Mouse (Mus musculus): ENCODE measurements around the gene Sipa1l1. TPM values are rescaled to one million over a fixed set of nuclear protein-coding genes. Genes with fewer than 3 reads are reported as not detected.

Gene Sipa1l1
- polyA plus RNA-seq, 1 experiment from 2014 or later: 39.8 TPM

DNA sequence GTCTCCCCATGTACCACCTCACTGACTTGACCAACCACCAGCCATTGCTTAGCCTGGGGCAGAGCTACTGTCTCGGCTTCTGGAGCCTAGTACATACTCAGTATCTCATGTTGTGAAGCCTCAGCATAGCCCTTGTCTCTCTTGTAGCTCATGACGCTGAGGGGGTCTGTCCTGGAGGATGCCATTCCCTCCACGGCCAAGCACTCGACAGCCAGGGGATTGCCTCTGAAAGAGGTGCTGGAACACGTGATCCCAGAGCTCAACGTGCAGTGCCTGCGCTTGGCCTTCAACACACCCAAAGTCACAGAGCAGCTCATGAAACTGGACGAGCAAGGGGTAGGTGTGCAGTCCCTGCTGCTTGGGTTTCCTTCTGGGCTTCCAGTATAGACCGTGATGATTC is 193.7 kb downstream of the Sipa1l1 start:
- H3K4me1 ChIP-seq: no peaks in the 10 kb centered on the region
- H3K36me3 ChIP-seq: peaks cover 20% of the 10 kb centered on the region
- no peak overlapping the region for H3K9ac ChIP-seq
- H3K9me3 ChIP-seq (replicated peaks): no peaks in the 10 kb centered on the region
- H3K27ac ChIP-seq: no peak overlapping the region
- no peak overlapping the region for H3K4me3 ChIP-seq (replicated peaks)
- no peaks in the 10 kb centered on the region for H3K27me3 ChIP-seq
- H3K4me2 ChIP-seq: no peak overlapping the region
- no peak for ATAC-seq (replicated peaks; ENCODE audit: low FRiP score)
- 92% methylated on average over 9 of the region's 9 CpGs for WGBS

DNA sequence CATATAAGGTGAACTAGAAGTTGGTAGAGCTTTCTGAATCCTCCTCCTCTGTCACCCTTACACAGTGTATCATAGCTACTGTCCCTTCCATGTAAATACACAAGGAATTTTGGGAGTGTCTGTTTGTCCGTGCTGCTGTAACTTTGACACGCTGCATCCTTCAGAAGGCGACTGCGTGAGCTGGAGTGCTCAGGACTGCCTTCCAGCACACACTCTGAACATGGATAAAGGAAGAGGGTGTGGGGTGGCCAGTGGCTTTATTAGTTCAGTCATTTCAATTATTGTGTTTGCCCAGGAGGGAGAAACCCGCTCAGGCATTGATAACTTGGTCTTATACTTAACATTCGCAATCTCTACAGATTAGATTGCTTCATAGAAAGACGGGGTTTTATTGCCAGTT is 195.1 kb downstream of the Sipa1l1 start:
- Histone ChIP-seq H3K4me2 (no peak overlapping the region), H3K27ac (no peak overlapping the region), H3K9me3 (replicated peaks) (no peaks in the 10 kb centered on the region), H3K4me1 (no peaks in the 10 kb centered on the region), H3K27me3 (no peaks in the 10 kb centered on the region), H3K4me3 (replicated peaks) (no peak overlapping the region), H3K9ac (no peak overlapping the region), H3K36me3 (peaks cover 9% of the 10 kb centered on the region; the same call in 1 of the 2 replicates)
- no peak for ATAC-seq (replicated peaks; ENCODE audit: low FRiP score)
- whole genome bisulfite sequencing: 80% methylated on average over 7 of the region's 7 CpGs

DNA sequence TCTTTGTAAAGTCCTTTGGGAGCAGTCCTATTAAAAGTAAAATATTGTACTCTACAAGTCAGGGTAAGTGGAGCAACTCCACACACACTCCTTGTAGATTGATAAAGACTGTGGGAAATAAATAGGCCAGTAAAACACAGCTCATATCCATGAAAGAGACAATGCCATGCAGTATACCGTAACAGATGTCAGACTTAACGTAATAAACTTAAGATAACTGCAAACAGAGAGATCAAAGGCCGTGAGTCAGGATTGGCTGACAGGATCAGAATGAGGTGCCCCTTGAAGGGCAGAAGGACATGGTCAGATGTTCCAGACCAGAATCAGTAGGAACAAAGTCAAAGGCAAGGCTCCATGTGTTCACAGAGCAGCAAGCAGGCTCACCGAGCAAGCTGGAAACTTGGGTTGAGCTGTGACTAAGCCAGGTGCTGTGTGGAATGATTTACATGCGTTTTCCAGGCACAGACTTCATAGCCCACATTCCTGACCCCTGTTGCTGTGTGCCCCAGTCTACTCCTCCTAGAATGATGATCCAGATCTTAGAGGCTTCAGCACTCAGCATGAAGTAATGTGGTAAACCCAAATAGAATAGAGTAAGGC is 196.3 kb downstream of the Sipa1l1 start:
- Histone ChIP-seq H3K4me3 (replicated peaks) (no peak overlapping the region), H3K27ac (no peak overlapping the region), H3K9ac (no peak overlapping the region), H3K27me3 (no peaks in the 10 kb centered on the region), H3K9me3 (replicated peaks) (no peaks in the 10 kb centered on the region), H3K4me2 (no peak overlapping the region), H3K4me1 (no peaks in the 10 kb centered on the region), H3K36me3 (peaks cover 9% of the 10 kb centered on the region; the same call in 1 of the 2 replicates)
- 57% methylated on average over 5 of the region's 5 CpGs for WGBS
- ATAC-seq (replicated peaks; ENCODE audit: low FRiP score): no peak

DNA sequence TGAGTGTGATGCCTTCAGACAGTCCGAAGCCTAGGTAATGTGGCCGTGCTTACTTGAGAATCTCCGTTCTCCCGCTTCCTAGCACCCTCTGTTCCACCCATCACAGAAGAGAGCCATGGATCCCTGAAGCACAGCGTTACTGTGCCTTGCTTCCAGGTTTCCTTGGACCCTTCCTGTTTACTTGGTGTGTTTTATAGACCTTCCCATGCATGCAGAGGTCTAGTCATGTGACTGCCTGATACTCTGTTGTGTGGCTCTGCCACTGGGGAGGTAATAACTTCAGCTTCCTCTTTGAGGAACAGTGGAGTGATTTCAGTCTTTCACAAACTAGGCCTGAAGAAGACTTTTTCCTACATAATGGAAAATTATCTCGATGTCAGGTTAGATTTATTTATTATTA is 197.6 kb downstream of the Sipa1l1 start:
- 88% methylated on average over 6 of the region's 6 CpGs for WGBS
- no peak overlapping the region for H3K9ac ChIP-seq
- H3K9me3 ChIP-seq (replicated peaks): no peaks in the 10 kb centered on the region
- H3K36me3 ChIP-seq: peaks cover 7% of the 10 kb centered on the region; the same call in 1 of the 2 replicates
- H3K27me3 ChIP-seq: no peaks in the 10 kb centered on the region
- no peak overlapping the region for H3K27ac ChIP-seq
- ATAC-seq (replicated peaks; ENCODE audit: low FRiP score): no peak
- no peak overlapping the region for H3K4me3 ChIP-seq (replicated peaks)
- no peak overlapping the region for H3K4me2 ChIP-seq
- H3K4me1 ChIP-seq: no peaks in the 10 kb centered on the region

DNA sequence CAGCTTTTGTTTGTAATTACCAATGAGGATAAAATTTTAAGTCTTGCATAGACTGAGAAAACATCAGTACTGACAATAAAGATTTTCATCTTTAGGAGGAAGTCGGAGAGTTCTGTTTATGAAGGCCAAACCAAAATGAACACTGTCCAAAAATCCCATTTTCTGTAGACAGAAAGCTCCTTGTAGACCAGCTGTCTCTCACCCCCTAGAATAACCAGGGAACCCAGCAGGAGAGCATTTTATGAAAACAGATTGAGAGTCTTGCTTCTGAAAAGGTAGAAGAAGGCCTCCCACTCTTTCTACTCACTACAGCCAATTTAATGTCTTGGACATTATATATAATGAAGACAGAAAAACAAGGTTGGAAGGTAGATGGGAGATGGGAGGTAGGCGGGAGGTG is 198.2 kb downstream of the Sipa1l1 start:
- ATAC-seq (replicated peaks; ENCODE audit: low FRiP score): no peak
- WGBS: 93% methylated on average over 2 of the region's 2 CpGs
- H3K27ac ChIP-seq: no peak overlapping the region

DNA sequence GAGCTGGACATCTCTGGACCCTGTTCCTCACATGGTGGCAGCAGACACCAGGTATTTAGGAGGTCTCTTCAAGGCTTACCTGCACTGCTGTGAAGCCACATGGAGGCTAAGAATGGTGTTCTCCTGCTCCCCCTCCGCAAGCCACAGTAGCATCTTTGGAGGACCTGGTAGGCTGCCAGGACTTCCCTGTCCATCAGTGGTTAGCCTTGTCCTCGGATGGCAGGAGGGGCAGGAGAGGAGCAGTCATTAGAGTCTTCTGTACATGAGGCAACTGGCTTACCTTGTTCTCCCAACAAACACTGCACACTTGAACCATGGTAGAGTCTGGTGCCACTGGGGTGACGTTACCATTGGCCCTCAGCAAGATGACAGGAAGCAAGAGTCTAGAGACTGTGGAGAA is 198.9 kb downstream of the Sipa1l1 start:
- 89% methylated on average over 3 of the region's 3 CpGs for WGBS
- ATAC-seq (replicated peaks; ENCODE audit: low FRiP score): no peak
- H3K9ac ChIP-seq: no peak overlapping the region
- no peak overlapping the region for H3K27ac ChIP-seq
- H3K4me3 ChIP-seq (replicated peaks): no peak overlapping the region
- H3K4me1 ChIP-seq: no peaks in the 10 kb centered on the region
- H3K27me3 ChIP-seq: no peaks in the 10 kb centered on the region
- H3K9me3 ChIP-seq (replicated peaks): no peaks in the 10 kb centered on the region
- H3K36me3 ChIP-seq: peaks cover 3% of the 10 kb centered on the region; the same call in 1 of the 2 replicates
- no peak overlapping the region for H3K4me2 ChIP-seq

More for the DNA sequence above, 198.2 kb downstream of the Sipa1l1 start:
- Histone ChIP-seq H3K4me3 (replicated peaks) (no peak overlapping the region), H3K4me2 (no peak overlapping the region), H3K9me3 (replicated peaks) (no peaks in the 10 kb centered on the region), H3K27me3 (no peaks in the 10 kb centered on the region), H3K4me1 (no peaks in the 10 kb centered on the region), H3K36me3 (peaks cover 7% of the 10 kb centered on the region; the same call in 1 of the 2 replicates), H3K9ac (no peak overlapping the region)

DNA sequence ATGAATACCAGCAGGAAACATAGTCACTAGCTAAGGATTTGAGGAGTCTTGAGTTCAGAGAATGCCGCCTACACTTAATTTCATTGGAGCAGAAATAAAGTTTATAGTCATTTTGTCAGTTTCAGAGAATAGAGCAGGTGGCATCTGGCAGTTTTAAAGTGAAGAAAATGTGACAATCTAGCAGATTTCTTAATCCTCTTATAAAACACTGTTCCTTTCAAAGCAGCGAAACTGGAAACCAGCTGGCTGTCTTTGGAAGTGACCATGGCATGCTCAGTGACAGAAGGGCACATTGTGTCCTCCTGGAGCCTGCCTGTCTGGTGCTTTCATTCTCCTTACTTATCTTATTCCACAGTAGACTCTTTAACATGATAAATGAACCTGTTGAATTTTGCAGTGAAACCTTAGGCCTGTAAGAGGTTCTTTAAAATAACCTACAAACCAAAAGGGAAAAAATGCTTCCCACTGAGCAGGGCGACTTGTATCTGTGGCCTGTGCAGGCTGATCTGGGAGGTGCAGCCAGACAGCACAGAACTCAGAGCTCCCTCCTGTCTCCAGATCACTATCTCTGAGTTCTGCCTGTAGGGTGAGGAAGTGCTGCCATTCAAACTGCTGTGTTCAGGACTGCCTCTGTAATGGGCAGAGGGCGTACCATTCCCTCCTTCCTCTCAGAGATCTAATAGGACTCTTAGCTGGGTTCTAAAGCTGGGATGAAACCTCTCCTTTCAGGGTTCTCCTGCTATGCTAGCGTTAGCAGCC is 200.5 kb downstream of the Sipa1l1 start:
- 0 out of 2 replicates have a peak, but pooled peaks cover 4% of the 10 kb centered on the region for H3K4me1 ChIP-seq
- H3K9ac ChIP-seq: no peak overlapping the region
- H3K4me3 ChIP-seq (replicated peaks): no peak overlapping the region
- H3K27me3 ChIP-seq: no peaks in the 10 kb centered on the region
- ATAC-seq (replicated peaks; ENCODE audit: low FRiP score): no peak
- 0 out of 2 replicates have a peak overlapping the region, but pooled peaks have one; percentile 25 for H3K27ac ChIP-seq
- 65% methylated on average over 5 of the region's 5 CpGs for WGBS
- no peaks in the 10 kb centered on the region for H3K9me3 ChIP-seq (replicated peaks)
- no peak overlapping the region for H3K4me2 ChIP-seq
- H3K36me3 ChIP-seq: peaks cover 5% of the 10 kb centered on the region; the same call in 1 of the 2 replicates

DNA sequence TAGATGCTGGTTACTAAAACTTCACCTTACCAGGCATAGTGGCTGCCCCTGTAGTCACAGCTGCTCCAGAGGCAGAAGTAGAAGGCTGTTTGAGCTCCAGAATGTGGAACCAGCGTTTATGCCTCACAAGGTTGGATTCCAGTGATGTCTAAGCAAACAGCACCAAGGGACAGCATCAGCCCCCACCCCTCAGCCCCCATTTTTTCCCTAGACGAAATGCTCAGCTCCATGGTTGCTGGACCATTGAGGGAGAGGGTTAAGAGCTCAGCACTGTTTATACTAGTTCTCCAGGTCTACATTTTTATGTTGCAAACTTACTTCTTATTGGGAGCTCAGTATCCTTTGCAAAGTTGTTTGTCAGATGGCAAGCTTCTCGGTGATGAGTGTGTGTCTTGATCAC is 202.1 kb downstream of the Sipa1l1 start:
- WGBS: 67% methylated on average over 3 of the region's 3 CpGs
- ATAC-seq (replicated peaks; ENCODE audit: low FRiP score): no peak
- H3K36me3 ChIP-seq: peaks cover 16% of the 10 kb centered on the region; the same call in 1 of the 2 replicates

DNA sequence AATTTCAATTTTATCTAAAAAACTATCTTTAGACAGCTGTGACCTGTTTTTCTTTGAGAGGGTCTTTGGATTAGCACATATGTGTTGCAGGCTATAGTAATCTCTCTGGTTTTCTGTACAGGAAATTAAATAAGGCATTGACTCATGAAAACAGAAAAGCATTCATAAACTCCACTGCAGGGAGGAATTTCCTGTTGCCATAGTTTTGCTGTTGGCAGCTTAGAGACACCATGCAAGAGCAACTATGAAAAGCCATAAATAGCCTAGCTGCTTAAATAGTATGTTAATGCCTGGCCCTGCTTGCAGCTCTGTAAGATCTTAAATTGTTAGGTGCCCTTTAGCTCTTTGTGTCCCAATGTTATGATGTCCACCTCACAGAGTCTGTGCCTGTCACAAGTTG is 204.9 kb downstream of the Sipa1l1 start:
- 0 out of 2 replicates have a peak, but pooled peaks cover 4% of the 10 kb centered on the region for H3K4me1 ChIP-seq
- H3K27me3 ChIP-seq: no peaks in the 10 kb centered on the region
- peak overlapping the region; percentile 73 for H3K27ac ChIP-seq
- no peak overlapping the region for H3K4me3 ChIP-seq (replicated peaks)
- H3K4me2 ChIP-seq: no peak overlapping the region
- no peak overlapping the region for H3K9ac ChIP-seq
- H3K36me3 ChIP-seq: peaks cover 19% of the 10 kb centered on the region; the same call in 1 of the 2 replicates
- H3K9me3 ChIP-seq (replicated peaks): no peaks in the 10 kb centered on the region
- no peak for ATAC-seq (replicated peaks; ENCODE audit: low FRiP score)

More for the DNA sequence above, 202.1 kb downstream of the Sipa1l1 start:
- no peaks in the 10 kb centered on the region for H3K9me3 ChIP-seq (replicated peaks)
- H3K4me3 ChIP-seq (replicated peaks): no peak overlapping the region
- no peaks in the 10 kb centered on the region for H3K27me3 ChIP-seq
- H3K4me2 ChIP-seq: no peak overlapping the region
- H3K4me1 ChIP-seq: 0 out of 2 replicates have a peak, but pooled peaks cover 4% of the 10 kb centered on the region
- no peak overlapping the region for H3K9ac ChIP-seq
- no peak overlapping the region for H3K27ac ChIP-seq

DNA sequence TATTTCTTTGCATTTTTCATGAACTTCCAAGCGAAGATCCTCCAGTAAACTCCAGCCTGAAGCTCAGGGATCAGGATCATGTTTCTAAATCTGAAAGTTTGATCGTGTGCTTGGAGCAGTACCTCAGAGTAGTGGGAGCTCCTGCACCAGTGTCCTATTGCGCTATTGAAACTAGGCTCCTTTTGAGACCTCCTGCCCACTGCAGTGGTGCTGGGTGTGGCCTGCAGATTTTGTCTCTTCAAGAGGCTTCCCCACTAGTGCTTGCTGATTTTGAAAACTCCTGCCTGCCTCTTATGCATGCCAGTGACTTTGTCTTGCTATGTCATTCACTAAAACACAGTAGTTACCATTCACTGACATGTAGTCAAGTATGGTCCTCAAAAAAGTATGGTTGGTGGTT is 213.8 kb downstream of the Sipa1l1 start:
- no peak overlapping the region for H3K9ac ChIP-seq
- H3K36me3 ChIP-seq: peaks cover 41% of the 10 kb centered on the region
- H3K4me1 ChIP-seq: no peaks in the 10 kb centered on the region
- H3K9me3 ChIP-seq (replicated peaks): no peaks in the 10 kb centered on the region
- H3K4me3 ChIP-seq (replicated peaks): no peak overlapping the region
- 68% methylated on average over 3 of the region's 3 CpGs for WGBS
- H3K27me3 ChIP-seq: no peaks in the 10 kb centered on the region
- no peak for ATAC-seq (replicated peaks; ENCODE audit: low FRiP score)
- no peak overlapping the region for H3K4me2 ChIP-seq
- H3K27ac ChIP-seq: peak overlapping the region; percentile 45; the same call in 1 of the 2 replicates

DNA sequence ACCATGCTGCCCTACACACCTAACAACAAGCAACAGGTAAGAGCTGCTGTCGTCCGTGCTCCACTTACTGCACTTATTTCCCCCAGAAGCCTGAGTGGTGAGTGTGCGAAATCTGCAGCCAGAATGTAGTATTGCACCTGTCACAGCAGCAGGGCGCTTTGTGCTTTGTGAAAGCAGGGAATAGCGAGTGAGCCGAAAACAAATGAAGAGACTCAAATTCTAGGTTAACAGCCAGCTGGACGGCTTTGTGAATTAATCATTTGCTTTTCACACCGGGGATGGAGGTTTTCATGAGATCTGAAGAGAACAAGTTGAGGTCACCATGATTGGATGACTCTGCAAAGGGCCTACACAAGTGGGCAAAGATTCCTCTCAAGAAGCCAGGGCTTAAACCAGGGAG is 215.6 kb downstream of the Sipa1l1 start:
- Histone ChIP-seq H3K9ac (no peak overlapping the region), H3K4me3 (replicated peaks) (no peak overlapping the region), H3K4me1 (no peaks in the 10 kb centered on the region), H3K27me3 (no peaks in the 10 kb centered on the region), H3K27ac (no peak overlapping the region), H3K9me3 (replicated peaks) (no peaks in the 10 kb centered on the region), H3K36me3 (peaks cover 44% of the 10 kb centered on the region), H3K4me2 (no peak overlapping the region)
- WGBS: 85% methylated on average over 8 of the region's 8 CpGs
- ATAC-seq (replicated peaks; ENCODE audit: low FRiP score): no peak

DNA sequence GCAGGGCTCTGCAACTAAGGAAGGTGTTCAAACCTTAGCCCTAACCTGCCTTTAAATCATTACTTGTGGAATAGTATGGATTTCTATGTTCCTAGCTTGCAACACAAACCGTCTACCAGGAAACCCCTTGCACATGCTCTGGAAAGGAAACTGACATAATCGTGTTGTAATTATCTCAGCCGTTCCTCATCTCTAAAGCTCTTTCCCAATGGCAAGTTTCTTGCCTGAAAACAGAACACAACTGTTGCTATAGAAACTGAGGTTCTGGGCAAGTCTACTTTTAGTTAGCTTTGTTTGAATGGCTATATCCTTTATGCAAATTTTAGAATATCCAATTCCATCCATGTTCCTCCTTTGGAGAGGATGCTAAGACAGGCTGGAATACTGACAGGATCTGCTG is 217.9 kb downstream of the Sipa1l1 start:
- no peak for ATAC-seq (replicated peaks; ENCODE audit: low FRiP score)
- Histone ChIP-seq H3K9me3 (replicated peaks) (no peaks in the 10 kb centered on the region), H3K4me3 (replicated peaks) (no peak overlapping the region), H3K4me2 (no peak overlapping the region), H3K9ac (no peak overlapping the region), H3K36me3 (peaks cover 37% of the 10 kb centered on the region), H3K27me3 (no peaks in the 10 kb centered on the region), H3K27ac (no peak overlapping the region), H3K4me1 (no peaks in the 10 kb centered on the region)
- 81% methylated on average over 3 of the region's 3 CpGs for WGBS

Measured in kidney, embryonic 15.5 days (tissue).